Mouse (Mus musculus): ENCODE data around the gene Slc1a7.

Slc1a7 gene

DNA sequence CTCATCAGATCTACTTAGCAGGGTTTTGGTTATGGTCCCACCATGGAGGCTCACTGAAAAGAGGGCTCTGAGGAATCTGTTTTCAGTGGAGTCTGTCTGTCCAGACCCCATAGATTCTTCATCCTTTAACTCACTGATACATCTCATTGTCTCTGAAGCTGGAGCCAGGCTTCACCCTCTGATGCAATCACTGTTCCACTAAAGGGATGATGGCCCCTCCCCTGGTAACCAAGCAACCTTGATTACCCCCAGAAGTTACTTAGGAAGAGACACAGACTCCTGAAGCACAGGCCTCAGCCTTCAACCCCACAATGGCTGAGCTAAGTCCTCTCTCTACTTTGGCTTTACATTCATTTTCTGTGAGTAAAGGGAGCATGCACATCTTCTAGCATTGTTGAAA, 1.6 kb downstream of the Slc1a7 start:
- DNase-seq (ENCODE audit: low read depth) = no peak

DNA sequence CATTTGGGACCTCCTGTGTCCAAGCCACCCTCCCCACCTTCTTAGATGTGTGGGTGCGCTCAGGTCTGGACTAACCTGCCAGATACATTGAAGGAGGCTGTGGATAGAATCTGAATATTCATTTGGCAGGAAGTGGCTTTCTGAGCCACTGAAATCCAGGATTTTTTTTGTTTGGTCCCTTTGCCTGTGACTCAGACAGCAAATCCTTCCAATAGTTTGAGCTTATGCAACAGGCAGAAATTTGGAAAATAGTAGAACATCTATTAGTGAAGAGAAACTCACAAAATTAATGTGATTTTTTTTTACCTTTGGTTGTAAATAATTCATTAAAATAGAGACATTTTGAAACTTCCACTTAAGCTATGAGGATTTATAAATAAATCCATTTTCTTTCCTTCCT, 3.0 kb downstream of the Slc1a7 start:
- no peak for DNase-seq (ENCODE audit: low read depth)

DNA sequence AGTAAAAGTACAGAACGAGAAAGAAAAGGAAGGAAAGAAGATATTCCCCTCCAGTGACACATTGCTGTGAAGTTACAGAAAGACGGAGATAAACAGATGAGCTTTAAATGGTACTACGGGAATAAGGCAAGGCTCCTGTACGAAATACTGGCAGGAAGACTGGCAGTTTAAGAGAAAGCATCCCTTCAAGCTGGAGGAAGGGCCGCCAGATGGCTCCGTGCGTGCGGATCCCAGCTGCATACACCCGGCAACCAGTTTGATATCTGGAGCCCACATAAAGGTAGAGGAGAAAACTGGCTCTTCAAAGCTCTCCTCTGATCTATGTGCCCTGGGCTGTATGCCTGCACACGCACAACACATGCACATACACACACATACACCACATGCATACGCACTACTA, 6.4 kb downstream of the Slc1a7 start:
- DNase-seq (ENCODE audit: low read depth) = no peak

DNA sequence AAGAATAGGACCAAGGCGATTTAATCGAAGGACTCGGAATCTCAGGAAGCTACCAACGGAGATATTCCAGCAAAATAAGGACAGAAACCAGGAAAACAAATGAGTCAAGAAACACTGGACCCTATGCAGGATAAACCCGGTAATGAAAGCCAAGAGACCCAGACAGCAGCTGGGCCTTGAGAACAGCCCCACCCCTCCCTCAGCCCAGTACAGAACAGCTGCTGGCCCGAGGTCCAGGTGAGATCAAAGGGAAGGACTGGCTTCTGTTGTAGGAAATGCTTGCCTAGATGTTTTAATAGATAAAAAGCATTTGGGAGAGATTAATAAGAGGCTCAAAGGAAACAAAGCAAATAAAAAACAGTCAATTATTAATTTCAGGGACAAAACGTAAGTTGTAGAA, 6.9 kb downstream of the Slc1a7 start:
- no peak for DNase-seq (ENCODE audit: low read depth)

DNA sequence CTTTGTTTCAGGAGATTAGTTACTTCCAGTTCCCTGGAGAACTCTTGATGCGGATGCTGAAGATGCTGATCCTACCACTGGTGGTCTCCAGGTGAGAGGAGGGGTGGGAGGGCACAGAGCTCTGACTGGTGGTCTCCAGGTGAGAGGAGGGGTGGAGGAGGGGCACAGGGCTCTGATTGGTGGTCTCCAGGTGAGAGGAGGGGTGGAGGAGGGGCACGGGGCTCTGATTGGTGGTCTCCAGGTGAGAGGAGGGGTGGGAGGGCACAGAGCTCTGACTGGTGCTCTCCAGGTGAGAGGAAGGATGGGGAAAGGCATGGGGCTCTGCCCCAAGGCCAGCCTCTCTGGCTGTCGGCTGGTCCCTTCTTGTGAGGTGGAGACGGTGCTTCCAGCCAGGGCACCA, 9.5 kb downstream of the Slc1a7 start:
- no peak for DNase-seq (ENCODE audit: low read depth)

DNA sequence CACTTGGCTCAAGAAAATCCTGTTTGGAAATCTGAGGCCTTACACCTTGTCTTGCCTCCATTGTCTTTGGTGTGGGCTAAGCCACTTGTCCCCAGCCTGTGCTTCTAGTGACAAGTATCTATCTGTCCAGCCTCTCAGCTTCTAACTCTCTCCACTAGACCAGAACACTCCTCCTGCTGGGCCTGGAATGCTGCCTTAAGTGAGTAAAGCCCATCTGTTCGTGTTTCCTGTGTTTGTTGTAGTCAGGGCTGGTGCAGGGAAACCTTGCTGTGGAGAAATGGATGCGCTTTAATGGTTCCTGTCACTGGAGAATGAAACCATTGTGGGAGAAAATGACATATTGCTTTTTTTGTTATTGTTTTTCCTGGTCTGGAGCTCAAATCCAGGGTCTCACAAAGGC, 11.4 kb downstream of the Slc1a7 start:
- no peak for DNase-seq (ENCODE audit: low read depth)

DNA sequence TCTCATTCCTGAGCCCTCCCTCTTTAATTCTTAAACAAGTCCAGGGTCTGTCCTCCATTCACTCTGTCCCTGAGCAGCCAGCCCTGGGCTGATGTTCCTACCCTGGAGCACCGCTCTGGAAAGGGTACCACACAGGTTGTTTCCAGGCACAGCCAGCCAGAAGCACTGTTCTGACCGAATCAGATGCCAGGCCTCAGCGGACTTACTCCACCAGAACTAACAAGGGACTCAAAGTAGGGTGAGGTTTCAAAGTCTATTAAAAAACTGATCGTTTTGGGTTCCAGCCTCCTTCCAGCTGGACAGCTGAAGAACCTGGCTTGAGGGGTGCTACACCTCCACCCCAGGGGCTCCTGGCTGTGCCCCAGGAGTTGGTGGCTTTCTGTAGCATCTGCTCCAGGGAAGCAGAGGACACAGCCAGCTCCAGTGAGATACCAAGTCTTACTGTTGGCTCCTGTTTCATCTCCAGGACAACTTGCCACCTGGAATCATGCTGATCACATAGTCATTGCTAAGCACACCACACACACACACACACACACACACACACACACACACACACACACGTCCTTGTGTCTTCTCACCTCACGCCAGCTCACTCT, 12.0 kb downstream of the Slc1a7 start:
- no peak for DNase-seq (ENCODE audit: low read depth)

DNA sequence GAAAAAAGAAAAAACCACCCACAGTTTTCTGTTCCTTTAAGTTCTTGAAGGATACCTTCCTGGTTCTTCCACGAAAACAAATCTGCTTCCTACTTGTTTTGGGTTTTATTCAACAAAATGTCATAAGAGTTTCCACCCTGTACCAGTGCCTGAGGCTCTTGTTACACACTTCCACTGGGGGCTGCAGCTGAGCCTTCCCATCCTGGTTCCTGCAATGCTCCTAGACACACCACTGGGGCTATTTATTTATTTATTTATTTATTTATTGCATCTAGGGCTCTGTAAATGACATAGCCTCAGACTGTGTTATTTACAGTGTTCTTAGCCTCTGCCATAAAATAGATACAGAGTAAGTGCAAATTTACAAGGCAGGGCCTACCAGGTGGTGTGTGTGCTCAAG, 15.6 kb downstream of the Slc1a7 start:
- DNase-seq (ENCODE audit: low read depth) = no peak

DNA sequence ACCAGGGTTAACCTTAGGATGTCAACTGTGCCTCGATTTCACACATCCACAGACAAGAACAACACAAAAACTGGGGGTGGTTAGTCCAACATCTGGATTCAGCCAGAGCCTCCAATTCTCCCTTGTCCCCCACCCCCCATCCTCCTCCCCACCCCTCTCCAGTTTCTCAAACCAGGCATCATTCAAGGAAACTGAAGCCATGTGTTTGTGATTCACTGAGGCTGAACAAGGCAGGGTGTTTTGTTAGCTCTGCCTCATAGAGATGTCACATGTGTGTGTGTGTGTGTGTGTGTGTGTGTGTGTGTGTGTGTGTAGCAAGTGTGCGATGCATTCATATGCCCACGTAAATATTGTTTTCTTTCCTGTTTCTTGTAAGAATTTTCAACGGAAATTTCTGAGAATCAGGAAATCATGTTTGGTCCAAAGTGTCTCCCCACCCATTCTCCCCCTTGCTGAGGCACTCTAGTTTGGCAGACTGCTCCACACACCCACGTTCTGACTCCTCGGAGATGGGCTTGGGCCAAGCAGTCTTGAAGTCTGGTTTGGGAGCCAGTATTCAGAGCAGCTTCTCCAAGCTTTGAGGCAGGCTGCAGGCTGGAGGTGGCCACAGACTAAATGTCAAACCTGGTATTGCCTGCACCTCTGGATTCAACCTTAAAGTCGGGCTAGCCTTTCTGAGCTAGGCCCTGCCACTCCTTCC, 16.3 kb downstream of the Slc1a7 start:
- DNase-seq (ENCODE audit: low read depth) = no peak

DNA sequence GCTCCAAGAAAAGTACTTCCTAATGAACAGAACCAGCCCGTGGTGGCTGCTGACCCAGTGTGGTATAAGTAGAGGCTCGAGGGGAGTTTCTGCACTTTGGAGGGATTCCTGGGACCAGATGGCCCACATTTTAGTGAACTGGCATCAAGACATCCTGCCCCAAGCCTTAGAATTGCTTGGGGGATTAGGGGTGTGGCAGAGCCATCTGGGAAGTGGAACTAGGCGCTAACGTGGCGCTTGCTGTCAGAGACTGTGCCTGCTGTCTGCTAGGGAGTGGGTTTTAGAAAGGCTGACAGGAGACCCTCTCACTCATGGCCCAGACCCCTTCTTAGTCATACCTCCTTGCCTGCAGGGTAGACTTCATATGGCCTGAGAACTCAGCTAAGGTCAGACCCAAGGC, 17.7 kb downstream of the Slc1a7 start:
- DNase-seq (ENCODE audit: low read depth) = no peak

DNA sequence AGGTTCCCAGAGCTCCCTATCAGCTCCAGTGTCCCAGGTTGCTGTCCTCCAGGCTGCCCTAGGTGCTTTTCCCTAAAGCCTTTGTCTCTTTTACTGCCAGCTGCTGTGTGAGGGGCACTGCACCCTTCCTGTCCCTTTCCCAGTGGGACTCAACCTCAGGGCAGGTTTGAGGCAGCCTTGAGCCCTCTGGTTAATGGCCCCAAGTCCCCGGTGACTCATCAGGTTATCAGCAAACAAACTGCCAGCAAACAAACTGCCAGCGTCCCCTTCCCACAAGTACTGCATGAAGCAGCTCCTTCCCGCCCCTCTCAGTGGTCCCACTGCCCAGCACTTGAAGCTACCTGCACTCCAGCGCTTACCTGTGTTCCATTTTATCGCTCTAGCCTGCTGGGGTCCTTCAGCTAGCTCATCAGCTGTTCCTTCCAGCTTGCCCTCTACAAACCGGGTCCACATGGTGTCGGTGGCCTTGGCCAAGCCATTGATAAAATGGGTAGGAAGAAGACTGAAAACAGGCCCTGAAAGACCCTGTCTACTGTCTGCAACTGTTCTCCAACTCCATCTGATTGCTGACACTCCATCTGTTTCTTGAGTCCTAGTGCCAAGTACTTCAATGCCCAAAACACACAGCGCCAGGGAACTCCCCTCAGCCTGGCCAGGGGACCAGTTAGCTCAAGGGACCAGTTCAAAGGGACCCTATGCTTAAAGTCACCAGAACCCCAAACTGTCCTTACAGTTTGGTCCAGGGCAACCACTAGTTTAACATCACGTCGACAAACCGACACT, 18.4 kb downstream of the Slc1a7 start:
- DNase-seq (ENCODE audit: low read depth) = peak; percentile 56

DNA sequence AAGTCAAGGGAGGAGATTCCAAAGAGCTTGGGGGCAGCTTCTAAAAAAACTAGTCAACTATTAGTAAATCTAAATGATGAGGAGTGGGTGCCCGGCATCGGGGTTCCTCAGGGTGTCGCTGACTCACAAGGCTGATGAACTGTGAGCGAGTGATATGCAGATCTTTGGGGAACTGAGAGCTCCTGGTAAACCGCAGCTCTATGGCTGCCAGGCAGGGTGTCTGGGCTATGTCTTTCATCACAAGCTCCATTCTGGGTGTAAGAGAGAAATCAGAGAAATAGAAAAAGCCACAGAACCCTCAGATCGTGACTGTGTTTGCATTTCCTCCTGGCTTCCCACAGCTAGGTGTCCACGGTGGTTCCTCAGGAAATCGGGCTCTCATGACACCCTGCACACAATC, 20.8 kb downstream of the Slc1a7 start:
- peak; percentile 85 for DNase-seq (ENCODE audit: low read depth)

DNA sequence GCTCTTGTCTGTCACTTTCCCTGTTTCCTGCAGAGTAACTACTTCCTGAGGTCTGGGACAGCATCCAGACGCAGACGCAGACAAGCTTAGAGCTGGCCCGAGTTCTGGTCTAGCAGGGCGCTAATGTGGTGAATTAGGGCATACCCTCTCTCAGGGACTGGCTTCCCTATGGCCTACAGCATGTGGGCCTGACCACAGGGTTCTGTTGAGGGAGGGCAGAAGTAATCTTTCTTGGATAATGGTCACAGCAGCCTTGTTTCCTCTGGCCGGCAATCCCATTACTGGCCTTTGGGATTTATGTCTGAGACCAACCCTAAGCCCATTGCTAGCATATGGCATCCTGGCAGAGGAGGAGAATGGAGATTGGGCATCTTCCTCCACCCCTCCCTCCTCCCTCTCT, 22.7 kb downstream of the Slc1a7 start:
- DNase-seq (ENCODE audit: low read depth) = no peak

DNA sequence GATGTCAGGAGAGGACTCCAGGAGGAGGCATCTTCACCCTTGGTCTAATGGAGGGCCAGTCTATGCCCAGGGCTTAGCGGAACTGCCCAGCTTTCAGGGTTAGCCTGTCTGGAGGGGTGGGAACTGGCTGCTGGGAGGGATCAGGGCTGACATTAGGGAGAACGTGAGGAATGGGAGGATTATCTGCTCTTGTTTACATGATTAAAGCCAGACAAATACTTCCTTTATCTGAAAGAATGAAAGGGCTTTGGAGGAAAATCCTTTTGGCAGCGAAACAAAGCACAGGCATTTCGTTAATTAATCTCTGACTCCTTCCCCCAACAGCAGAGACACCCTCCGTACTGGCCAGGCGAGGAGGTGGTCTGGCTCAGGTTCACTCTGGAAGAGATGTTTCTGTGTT, 23.7 kb downstream of the Slc1a7 start:
- DNase-seq (ENCODE audit: low read depth) = no peak

DNA sequence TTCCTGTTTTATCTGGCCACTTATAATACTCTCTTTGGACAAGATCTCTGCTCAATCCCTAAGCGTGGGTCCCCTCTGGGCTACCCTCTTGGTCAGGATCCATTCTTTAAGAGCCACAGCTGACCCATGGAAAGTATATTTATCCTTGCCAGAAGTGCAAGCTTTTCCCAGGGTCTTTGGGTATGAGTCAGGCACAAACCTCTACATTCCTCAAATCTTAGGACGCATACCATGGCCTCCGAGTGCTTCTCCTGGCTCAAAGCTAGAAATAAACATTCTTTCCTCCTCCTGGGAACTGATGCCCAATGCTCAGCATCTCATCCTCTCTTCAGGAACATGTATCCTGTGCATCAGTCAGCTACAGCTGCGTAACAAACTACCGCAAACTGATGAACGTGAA, 26.9 kb downstream of the Slc1a7 start:
- DNase-seq (ENCODE audit: low read depth) = no peak

DNA sequence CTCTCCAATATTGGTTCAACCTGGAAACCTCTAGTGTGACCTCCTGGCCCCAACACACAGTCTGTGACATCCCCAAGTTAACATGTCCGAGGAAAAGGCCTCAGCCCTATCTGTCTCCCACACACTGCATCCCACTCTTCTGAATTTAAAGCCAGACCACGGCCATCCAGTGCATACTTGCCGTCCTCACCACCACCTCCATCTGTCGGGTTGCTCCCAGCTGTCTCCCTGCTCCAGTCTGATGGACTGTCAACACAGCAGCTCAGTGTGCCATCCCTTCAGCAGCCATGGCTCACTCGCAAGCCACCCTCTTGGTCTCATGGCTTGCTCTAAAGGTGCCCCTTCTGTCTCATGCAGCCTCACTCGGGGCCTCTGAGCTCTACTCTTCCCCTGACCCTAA, 27.6 kb downstream of the Slc1a7 start:
- DNase-seq (ENCODE audit: low read depth) = no peak

DNA sequence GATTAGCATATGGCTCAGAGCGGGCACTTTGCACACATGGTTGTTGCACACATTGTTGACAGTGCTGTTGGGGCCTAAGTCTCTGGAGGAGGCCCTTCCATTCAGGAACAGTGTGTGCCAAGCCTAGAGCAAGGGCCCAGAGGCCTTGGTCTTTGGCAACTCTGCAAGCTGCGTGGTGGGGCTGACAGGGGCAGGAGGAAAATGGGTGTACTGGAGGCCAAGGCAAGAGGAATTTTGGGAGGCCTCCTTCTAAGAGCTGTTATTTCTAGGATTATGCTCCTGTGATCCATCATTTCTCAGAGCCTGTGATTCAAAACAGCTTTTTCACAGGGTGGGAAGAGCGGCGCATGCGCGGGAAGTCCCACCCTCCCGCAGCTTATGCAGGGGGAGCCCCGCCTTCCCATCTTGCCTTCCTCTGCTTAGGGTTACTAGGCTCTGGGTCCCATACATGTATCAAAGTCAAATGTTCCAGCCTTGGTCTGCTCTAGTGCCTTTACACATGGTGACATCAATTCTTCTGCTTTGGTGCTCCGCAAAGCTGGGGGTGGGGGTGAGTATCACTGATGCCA, 28.4 kb downstream of the Slc1a7 start:
- no peak for DNase-seq (ENCODE audit: low read depth)

DNA sequence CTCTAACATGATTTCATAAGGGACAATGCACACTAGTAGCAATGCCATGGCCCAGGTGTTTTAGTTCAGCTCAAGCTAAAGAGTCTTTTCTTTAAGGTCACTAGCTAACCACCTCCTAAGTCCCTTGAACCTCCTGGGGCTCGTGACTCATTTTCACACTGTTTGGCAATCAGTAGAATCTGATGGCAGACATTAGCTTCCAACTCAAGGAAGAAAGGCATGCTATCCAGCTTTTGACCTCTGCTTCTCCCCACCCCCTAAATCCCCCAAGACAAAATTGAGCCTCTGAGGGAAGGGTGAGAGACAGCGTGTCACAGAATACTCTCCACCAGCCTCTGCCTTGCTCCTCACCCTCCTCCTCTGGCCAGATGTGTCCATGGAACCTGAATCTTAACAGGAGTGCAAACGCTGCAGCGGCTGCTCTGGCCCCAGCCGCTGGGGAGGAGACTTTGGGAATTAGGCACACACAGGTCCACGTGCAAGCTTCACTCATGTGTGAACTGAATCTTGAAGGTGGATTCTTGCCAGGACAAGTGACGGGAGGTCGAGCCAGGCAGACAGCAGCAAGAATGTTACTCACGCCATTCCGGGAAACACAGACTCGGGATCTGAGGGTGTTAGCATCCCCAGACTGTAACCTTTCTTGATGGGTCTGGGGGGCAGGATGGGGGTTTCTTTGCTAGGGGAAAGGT, 30.7 kb downstream of the Slc1a7 start:
- no peak for DNase-seq (ENCODE audit: low read depth)

DNA sequence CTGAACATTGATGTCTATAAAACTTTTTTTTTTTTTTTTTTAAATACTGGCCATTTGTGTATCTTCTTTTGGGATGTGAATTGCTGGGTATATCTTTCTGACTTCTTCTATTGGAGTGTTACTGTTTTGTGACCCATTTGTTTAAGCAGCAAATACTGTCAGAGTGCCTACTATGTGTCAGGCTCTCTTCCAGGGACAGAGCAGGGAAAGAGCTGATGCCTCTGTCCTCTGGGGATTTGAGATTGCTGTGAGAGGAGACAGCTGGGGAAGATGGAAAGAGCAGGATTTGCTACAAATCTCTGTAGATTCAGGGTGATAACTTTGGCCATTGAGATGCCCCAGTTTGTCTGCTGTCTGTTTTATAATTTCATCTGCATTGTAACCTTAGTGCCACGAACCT, 31.2 kb downstream of the Slc1a7 start:
- DNase-seq (ENCODE audit: low read depth) = no peak

DNA sequence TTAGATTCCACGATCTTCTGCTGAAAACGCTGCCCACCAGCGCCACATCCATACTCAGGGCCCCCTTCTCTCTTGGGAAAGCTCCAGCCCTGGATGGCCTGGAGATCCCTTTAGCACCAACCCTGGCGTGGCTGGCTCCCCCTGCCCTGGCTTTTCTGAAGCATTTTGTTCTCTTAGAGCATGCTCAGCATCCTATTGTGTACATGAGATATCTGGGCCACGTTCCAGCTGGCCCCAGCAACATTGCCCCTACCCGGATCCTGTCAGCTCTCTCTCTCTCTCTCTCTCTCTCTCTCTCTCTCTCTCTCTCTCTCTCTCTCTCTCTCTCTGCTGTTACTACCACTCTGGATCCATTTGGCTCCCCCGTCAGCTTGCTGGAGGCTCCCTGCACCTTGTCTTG, 37.2 kb downstream of the Slc1a7 start:
- no peak for DNase-seq (ENCODE audit: low read depth)

DNA sequence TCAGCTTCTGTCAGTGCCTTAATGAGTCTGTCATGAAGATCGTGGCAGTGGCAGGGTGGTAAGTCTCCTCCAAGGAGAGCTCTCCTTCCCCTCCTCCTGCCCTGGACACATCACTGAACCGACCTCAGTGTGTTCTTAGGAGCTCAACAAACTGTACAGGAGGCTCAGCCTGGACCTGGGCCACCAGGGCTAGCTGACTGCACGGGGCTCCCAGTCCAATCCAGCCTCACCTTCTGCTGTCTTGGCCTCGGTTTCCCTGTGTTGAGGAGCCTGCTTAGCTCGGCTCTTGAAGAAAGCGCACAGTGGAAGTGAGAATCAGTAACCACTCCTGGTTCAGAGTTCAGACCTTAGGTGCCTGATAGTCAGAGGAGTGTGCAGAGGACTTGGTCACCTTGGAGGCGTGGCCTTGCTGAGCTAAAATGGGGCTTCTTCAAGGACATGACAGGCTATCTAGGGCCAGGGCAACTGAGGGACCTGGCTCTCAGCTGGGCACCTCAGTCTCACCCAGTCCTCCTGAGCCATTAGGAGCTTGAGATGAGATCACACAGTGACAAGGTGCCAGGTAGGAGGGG, 39.5 kb downstream of the Slc1a7 start:
- no peak for DNase-seq (ENCODE audit: low read depth)

DNA sequence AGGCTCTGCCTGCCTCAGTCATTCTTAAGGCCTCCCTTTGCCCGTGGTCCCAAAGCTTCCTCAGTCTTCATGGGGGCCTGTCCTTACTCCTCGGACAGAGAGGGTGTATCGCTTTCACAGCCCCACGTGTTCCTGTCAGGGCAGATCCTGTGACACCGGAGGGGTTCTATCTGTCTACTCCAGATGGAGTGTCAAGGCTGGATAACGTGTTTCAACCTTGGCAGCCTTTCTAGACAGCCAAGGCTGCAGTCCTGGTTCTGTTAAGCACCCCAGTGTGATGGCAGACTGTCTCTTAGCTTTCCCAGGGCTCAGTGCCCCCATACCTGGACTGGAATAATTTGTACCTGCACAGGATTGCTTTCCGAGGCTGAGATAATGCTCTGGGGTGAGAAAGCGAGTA, 40.4 kb downstream of the Slc1a7 start:
- DNase-seq (ENCODE audit: low read depth) = no peak
